Mouse (Mus musculus): ENCODE data around the gene Vpreb2.

DNA sequence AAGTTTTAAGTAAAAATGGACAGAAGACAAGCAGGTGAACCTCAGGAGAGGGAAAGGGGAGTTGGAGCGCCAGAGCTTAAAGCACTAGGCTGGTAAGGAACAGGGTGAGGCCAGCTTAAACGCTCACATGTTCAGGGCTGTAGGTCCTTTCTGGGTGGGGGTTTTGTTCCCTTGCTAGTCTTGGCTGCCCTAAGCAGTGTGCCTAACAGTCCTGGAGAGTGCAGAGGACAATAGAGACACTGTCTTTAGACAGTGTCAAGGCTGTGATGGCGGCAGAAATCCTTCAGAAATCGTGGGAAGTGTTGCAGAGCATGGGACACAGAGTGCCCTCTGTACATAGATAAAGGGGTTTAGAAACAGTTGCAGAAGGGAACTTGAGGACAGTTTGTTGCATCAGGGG lies 30.2 kb upstream of the Vpreb2 start:
- TF ChIP-seq POLR2A (IDR thresholded peaks at IDR 0.05; ENCODE audit: insufficient read depth, low read depth, low read length) (no peak), CTCF (IDR thresholded peaks at IDR 0.05; ENCODE audit: insufficient read depth, low read depth, low read length) (no peak)
